Mouse (Mus musculus) heart, postnatal 0 days (tissue): ENCODE results near the gene Gm45837.

ENCODE experiments used
- CTCF ChIP-seq: IDR thresholded peaks from 2 replicates; pipeline ENCODE4 v1.5.1; 2016; ENCODE audit warnings: antibody characterized with exemption, control low read depth, low read depth
- EP300 ChIP-seq: IDR thresholded peaks from 2 replicates; pipeline ENCODE4 v1.6.1; 2016; ENCODE audit warnings: antibody characterized with exemption, low read depth

GRCm38 (mm10) chr7:101423970-101424369 is 13.3 kb downstream of the Gm45837 start:
- TF ChIP-seq CTCF (no peak), EP300 (no peak)
